Mouse (Mus musculus) layer of hippocampus, adult 2 months (tissue): ENCODE results near the gene Sept9. TPM values are rescaled to one million over a fixed set of nuclear protein-coding genes. Genes with fewer than 3 reads are reported as not detected.

Experiments used
- DNase-seq, 2 experiments: peaks; one replicate each; pipeline ENCODE4 v3.0.0; 2022; ENCODE audit warnings: low spot score in 2 of 2
- H3K27ac ChIP-seq: fragments of 200-600 bp; 2 replicates; pipeline ENCODE4 v1.8.1; 2022
- H3K4me3 ChIP-seq: fragments of 200-600 bp; 2 replicates; pipeline ENCODE4 v1.8.1; 2022; ENCODE audit warnings: mild to moderate bottlenecking
- CTCF ChIP-seq: fragments of 200-600 bp; conservative IDR thresholded peaks from 2 replicates; pipeline ENCODE4 v1.8.1; 2022; ENCODE audit warnings: antibody characterized with exemption, mild to moderate bottlenecking, moderate library complexity
- total RNA-seq, 2 experiments: library from RNA; stranded (reverse); gene quantifications; 2 replicates each; pipeline ENCODE4 v1.2.3; 2021

Gene Sept9
- total RNA-seq, 2 experiments from 2014 or later, result 102 to 114 TPM

- H3K27ac ChIP-seq, result peak overlapping the region; percentile 39; the same call in 1 of the 2 replicates
- TF ChIP-seq CTCF, result no peak
- no peak overlapping the region for H3K4me3 ChIP-seq
- no peak for DNase-seq
These were observed 69.0 kb downstream of the Sept9 start for GRCm38 (mm10) chr11:117268304-117268956.

GRCm38 (mm10) chr11:117269053-117269702, 69.7 kb downstream of the Sept9 start:
- H3K27ac ChIP-seq, result peak overlapping the region; percentile 39; the same call in 1 of the 2 replicates
- no peak for TF ChIP-seq CTCF
- no peak for DNase-seq
- no peak overlapping the region for H3K4me3 ChIP-seq

GRCm38 (mm10) chr11:117269946-117270345, 70.5 kb downstream of the Sept9 start:
- no peak overlapping the region for H3K4me3 ChIP-seq
- TF ChIP-seq CTCF, result no peak
- H3K27ac ChIP-seq, result no peak overlapping the region
- DNase-seq, result no peak

- DNase-seq, result no peak
- Histone ChIP-seq H3K4me3 (no peak overlapping the region), H3K27ac (no peak overlapping the region)
- TF ChIP-seq CTCF, result no peak
These were observed 75.5 kb downstream of the Sept9 start for GRCm38 (mm10) chr11:117274973-117275372.

GRCm38 (mm10) chr11:117275999-117276398, 76.5 kb downstream of the Sept9 start:
- DNase-seq, result no peak
- TF ChIP-seq CTCF, result no peak
- Histone ChIP-seq H3K4me3 (no peak overlapping the region), H3K27ac (peak overlapping the region; percentile 37; the same call in 1 of the 2 replicates)

GRCm38 (mm10) chr11:117276946-117277345, 77.5 kb downstream of the Sept9 start:
- no peak overlapping the region for H3K4me3 ChIP-seq
- DNase-seq, result no peak
- TF ChIP-seq CTCF, result no peak
- H3K27ac ChIP-seq, result no peak overlapping the region

GRCm38 (mm10) chr11:117278113-117278512, 78.7 kb downstream of the Sept9 start:
- no peak for DNase-seq
- no peak overlapping the region for H3K4me3 ChIP-seq
- TF ChIP-seq CTCF, result no peak
- no peak overlapping the region for H3K27ac ChIP-seq

GRCm38 (mm10) chr11:117278514-117278913, 79.1 kb downstream of the Sept9 start:
- Histone ChIP-seq H3K4me3 (no peak overlapping the region), H3K27ac (no peak overlapping the region)
- DNase-seq, result no peak
- no peak for TF ChIP-seq CTCF

GRCm38 (mm10) chr11:117279993-117280392, 80.5 kb downstream of the Sept9 start:
- Histone ChIP-seq H3K27ac (no peak overlapping the region), H3K4me3 (no peak overlapping the region)
- DNase-seq, result no peak
- TF ChIP-seq CTCF, result no peak

GRCm38 (mm10) chr11:117283048-117283888, 83.8 kb downstream of the Sept9 start:
- no peak for DNase-seq
- Histone ChIP-seq H3K4me3 (no peak overlapping the region), H3K27ac (no peak overlapping the region)
- TF ChIP-seq CTCF, result no peak

GRCm38 (mm10) chr11:117283889-117284450, 84.5 kb downstream of the Sept9 start:
- Histone ChIP-seq H3K4me3 (no peak overlapping the region), H3K27ac (peak overlapping the region; percentile 57)
- DNase-seq, result no peak
- TF ChIP-seq CTCF, result no peak

GRCm38 (mm10) chr11:117284721-117285605, 85.5 kb downstream of the Sept9 start:
- no peak for TF ChIP-seq CTCF
- Histone ChIP-seq H3K4me3 (no peak overlapping the region), H3K27ac (peak overlapping the region; percentile 57)
- DNase-seq, result no peak
